Mouse (Mus musculus) heart, embryonic 11.5 days (tissue): ENCODE data around the gene Slc22a2. TPM values are rescaled to one million over a fixed set of nuclear protein-coding genes. Genes with fewer than 3 reads are reported as not detected.

Experiments used
- ATAC-seq: fragments of 200-750 bp; cut with Nextera tagmentation; replicated peaks from 2 replicates; pipeline ENCODE4 v1.8.0; 2017; ENCODE audit warnings: moderate library complexity; ENCODE audit not compliant: insufficient number of reproducible peaks, low FRiP score, low TSS enrichment
- H3K27ac ChIP-seq: fragments of 300-500 bp; sonication (generic); 2 replicates; pipeline ENCODE4 v1.5.1; 2014; ENCODE audit warnings: mild to moderate bottlenecking, low read depth, low read length
- H3K27me3 ChIP-seq: fragments of 300-500 bp; sonication (generic); 2 replicates; pipeline ENCODE4 v1.6.1; 2014; ENCODE audit warnings: mild to moderate bottlenecking, low read length, mixed read lengths; ENCODE audit not compliant: control insufficient read depth, insufficient read depth
- H3K36me3 ChIP-seq: fragments of 300-500 bp; sonication (generic); 2 replicates; pipeline ENCODE4 v1.6.1; 2014; ENCODE audit warnings: mild to moderate bottlenecking, low read length, moderate library complexity, mixed read lengths; ENCODE audit not compliant: control insufficient read depth, insufficient read depth
- H3K4me1 ChIP-seq: fragments of 300-500 bp; sonication (generic); 2 replicates; pipeline ENCODE4 v1.6.1; 2014; ENCODE audit warnings: low read length; ENCODE audit not compliant: control insufficient read depth, insufficient read depth
- H3K4me2 ChIP-seq: fragments of 300-500 bp; sonication (generic); 2 replicates; pipeline ENCODE4 v1.6.1; 2014; ENCODE audit warnings: mild to moderate bottlenecking, moderate library complexity
- H3K4me3 ChIP-seq: fragments of 300-500 bp; sonication (generic); 2 replicates; pipeline ENCODE4 v1.5.1; 2014; ENCODE audit warnings: low read depth, low read length
- H3K9ac ChIP-seq: fragments of 300-500 bp; sonication (generic); 2 replicates; pipeline ENCODE4 v1.6.1; 2014; ENCODE audit warnings: mild to moderate bottlenecking, low read depth, low read length, moderate library complexity
- H3K9me3 ChIP-seq: fragments of 300-500 bp; sonication (generic); replicated peaks from 2 replicates; pipeline ENCODE4 v1.6.1; 2016; ENCODE audit warnings: low read length; ENCODE audit not compliant: control insufficient read depth
- WGBS: fragments of 180-500 bp; shearing (Covaris S2); extraction: QIAGEN DNeasy Blood & Tissue Kit; methylation state at CpG from one replicate; pipeline ENCODE4 v1.1.7; 2014; ENCODE audit not compliant: insufficient replicate concordance; 5-methylcytosine and 5-hydroxymethylcytosine counted together
- polyA plus RNA-seq: library from polyadenylated mRNA; unstranded; fragments of >200 nt; fragmentation: Nextera tagmentation; extraction: Ambion mirVana; gene quantifications from 2 replicates; pipeline ENCODE4 v1.2.1, GENCODE M21; 2014

Gene Slc22a2
- polyA plus RNA-seq, 1 experiment from 2014 or later: not detected

- ATAC-seq: no peak
- no peak overlapping the region for H3K9ac ChIP-seq
- no peaks in the 10 kb centered on the region for H3K9me3 ChIP-seq
- 89% methylated on average over 7 of the region's 7 CpGs for WGBS
- H3K27me3 ChIP-seq: no peaks in the 10 kb centered on the region; the same call in 1 of the 2 replicates
- no peak overlapping the region for H3K27ac ChIP-seq
- H3K4me2 ChIP-seq: no peak overlapping the region
- H3K4me3 ChIP-seq: no peak overlapping the region
- H3K36me3 ChIP-seq: no peaks in the 10 kb centered on the region
- peaks cover 2% of the 10 kb centered on the region for H3K4me1 ChIP-seq
Observed at GRCm38 (mm10) chr17:12577096-12577495, 6.8 kb upstream of the Slc22a2 start.

GRCm38 (mm10) chr17:12585366-12585765 is 1.4 kb downstream of the Slc22a2 start:
- Histone ChIP-seq H3K27me3 (peaks cover 13% of the 10 kb centered on the region), H3K4me1 (no peaks in the 10 kb centered on the region), H3K4me2 (no peak overlapping the region), H3K4me3 (no peak overlapping the region), H3K36me3 (no peaks in the 10 kb centered on the region), H3K27ac (no peak overlapping the region), H3K9me3 (no peaks in the 10 kb centered on the region), H3K9ac (no peak overlapping the region)
- WGBS: 79% methylated on average over 2 of the region's 2 CpGs
- ATAC-seq: no peak

- Histone ChIP-seq H3K4me3 (no peak overlapping the region), H3K4me2 (no peak overlapping the region), H3K9me3 (no peaks in the 10 kb centered on the region), H3K36me3 (no peaks in the 10 kb centered on the region), H3K4me1 (no peaks in the 10 kb centered on the region), H3K27ac (no peak overlapping the region), H3K27me3 (peaks cover 13% of the 10 kb centered on the region), H3K9ac (no peak overlapping the region)
- ATAC-seq: no peak
- 69% methylated on average over 11 of the region's 11 CpGs for WGBS
Observed at GRCm38 (mm10) chr17:12586966-12587365, 3.0 kb downstream of the Slc22a2 start.

GRCm38 (mm10) chr17:12588801-12589247 is 4.9 kb downstream of the Slc22a2 start:
- H3K9ac ChIP-seq: no peak overlapping the region
- no peak overlapping the region for H3K27ac ChIP-seq
- no peaks in the 10 kb centered on the region for H3K36me3 ChIP-seq
- H3K27me3 ChIP-seq: peaks cover 13% of the 10 kb centered on the region
- WGBS: 69% methylated on average over 9 of the region's 9 CpGs
- ATAC-seq: no peak
- H3K4me2 ChIP-seq: no peak overlapping the region
- H3K4me1 ChIP-seq: no peaks in the 10 kb centered on the region
- H3K9me3 ChIP-seq: no peaks in the 10 kb centered on the region
- no peak overlapping the region for H3K4me3 ChIP-seq

GRCm38 (mm10) chr17:12590911-12591625 is 7.1 kb downstream of the Slc22a2 start:
- 83% methylated on average over 4 of the region's 4 CpGs for WGBS
- ATAC-seq: no peak

GRCm38 (mm10) chr17:12595846-12596515 is 12.0 kb downstream of the Slc22a2 start:
- Histone ChIP-seq H3K4me3 (no peak overlapping the region), H3K27me3 (no peaks in the 10 kb centered on the region), H3K9ac (no peak overlapping the region), H3K9me3 (peaks cover 7% of the 10 kb centered on the region), H3K4me1 (no peaks in the 10 kb centered on the region), H3K27ac (no peak overlapping the region), H3K36me3 (no peaks in the 10 kb centered on the region), H3K4me2 (no peak overlapping the region)
- ATAC-seq: no peak
- WGBS: 74% methylated on average over 13 of the region's 13 CpGs

More at GRCm38 (mm10) chr17:12590911-12591625, 7.1 kb downstream of the Slc22a2 start:
- Histone ChIP-seq H3K4me2 (no peak overlapping the region), H3K4me1 (no peaks in the 10 kb centered on the region), H3K27me3 (peaks cover 9% of the 10 kb centered on the region; the same call in 1 of the 2 replicates), H3K27ac (no peak overlapping the region), H3K36me3 (no peaks in the 10 kb centered on the region), H3K4me3 (no peak overlapping the region), H3K9me3 (no peaks in the 10 kb centered on the region; the same call in 1 of the 2 replicates), H3K9ac (no peak overlapping the region)

- Histone ChIP-seq H3K36me3 (no peaks in the 10 kb centered on the region), H3K27ac (no peak overlapping the region), H3K27me3 (no peaks in the 10 kb centered on the region), H3K9ac (no peak overlapping the region), H3K4me3 (no peak overlapping the region), H3K4me2 (no peak overlapping the region), H3K9me3 (no peaks in the 10 kb centered on the region), H3K4me1 (0 out of 2 replicates have a peak, but pooled peaks cover 3% of the 10 kb centered on the region)
- WGBS: 25% methylated on average over 1 of the region's 1 CpGs
- ATAC-seq: no peak
Observed at GRCm38 (mm10) chr17:12606634-12607033, 22.7 kb downstream of the Slc22a2 start.

- Histone ChIP-seq H3K9ac (no peak overlapping the region), H3K4me3 (no peak overlapping the region), H3K9me3 (no peaks in the 10 kb centered on the region), H3K27ac (no peak overlapping the region), H3K4me1 (0 out of 2 replicates have a peak, but pooled peaks cover 3% of the 10 kb centered on the region), H3K36me3 (no peaks in the 10 kb centered on the region), H3K27me3 (no peaks in the 10 kb centered on the region), H3K4me2 (no peak overlapping the region)
- no peak for ATAC-seq
Observed at GRCm38 (mm10) chr17:12607202-12607601, 23.3 kb downstream of the Slc22a2 start.
